Mouse (Mus musculus): ENCODE results near the gene B4galnt1. TPM values are rescaled to one million over a fixed set of nuclear protein-coding genes. Genes with fewer than 3 reads are reported as not detected.

B4galnt1 gene
- polyA plus RNA-seq, 1 experiment, result 76.1 TPM

- Histone ChIP-seq H3K27me3 (replicated peaks) (peaks cover 16% of the 10 kb centered on the region), H3K4me1 (peaks cover 63% of the 10 kb centered on the region), H3K9me3 (no peaks in the 10 kb centered on the region), H3K4me3 (replicated peaks) (peak overlapping the region; percentile 97), H3K36me3 (replicated peaks; ENCODE audit: low read length) (peaks cover 46% of the 10 kb centered on the region)
- TF ChIP-seq FLI1 (IDR thresholded peaks at IDR 0.05; ENCODE audit: low read length) (no peak), GATA1 (IDR thresholded peaks at IDR 0.05; ENCODE audit: borderline replicate concordance, low read length) (no peak)
Measured at GRCm38 (mm10) chr10:127166771-127167613, 2.0 kb downstream of the B4galnt1 start.

GRCm38 (mm10) chr10:127167614-127168192 lies 2.7 kb downstream of the B4galnt1 start:
- Histone ChIP-seq H3K9me3 (no peaks in the 10 kb centered on the region), H3K36me3 (replicated peaks; ENCODE audit: low read length) (peaks cover 51% of the 10 kb centered on the region), H3K4me3 (replicated peaks) (peak overlapping the region; percentile 28), H3K4me1 (peaks cover 60% of the 10 kb centered on the region), H3K27me3 (replicated peaks) (peaks cover 16% of the 10 kb centered on the region)
- no peak for TF ChIP-seq GATA1 (IDR thresholded peaks at IDR 0.05; ENCODE audit: borderline replicate concordance, low read length)
- TF ChIP-seq FLI1 (IDR thresholded peaks at IDR 0.05; ENCODE audit: low read length), result no peak

GRCm38 (mm10) chr10:127170002-127170401 lies 5.0 kb downstream of the B4galnt1 start:
- no peak overlapping the region for H3K4me3 ChIP-seq (replicated peaks)
- TF ChIP-seq FLI1 (IDR thresholded peaks at IDR 0.05; ENCODE audit: low read length), result no peak
- no peak for TF ChIP-seq GATA1 (IDR thresholded peaks at IDR 0.05; ENCODE audit: borderline replicate concordance, low read length)
- peaks cover 64% of the 10 kb centered on the region for H3K36me3 ChIP-seq (replicated peaks; ENCODE audit: low read length)
- H3K9me3 ChIP-seq, result no peaks in the 10 kb centered on the region
- H3K27me3 ChIP-seq (replicated peaks), result peaks cover 27% of the 10 kb centered on the region
- peaks cover 43% of the 10 kb centered on the region for H3K4me1 ChIP-seq

GRCm38 (mm10) chr10:127170837-127171272 lies 5.8 kb downstream of the B4galnt1 start:
- H3K9me3 ChIP-seq, result no peaks in the 10 kb centered on the region
- H3K4me3 ChIP-seq (replicated peaks), result peak overlapping the region; percentile 88
- peaks cover 25% of the 10 kb centered on the region for H3K27me3 ChIP-seq (replicated peaks)
- TF ChIP-seq FLI1 (IDR thresholded peaks at IDR 0.05; ENCODE audit: low read length), result no peak
- TF ChIP-seq GATA1 (IDR thresholded peaks at IDR 0.05; ENCODE audit: borderline replicate concordance, low read length), result no peak
- H3K36me3 ChIP-seq (replicated peaks; ENCODE audit: low read length), result peaks cover 64% of the 10 kb centered on the region
- peaks cover 38% of the 10 kb centered on the region for H3K4me1 ChIP-seq

GRCm38 (mm10) chr10:127171631-127172200 lies 6.7 kb downstream of the B4galnt1 start:
- H3K27me3 ChIP-seq (replicated peaks), result peaks cover 25% of the 10 kb centered on the region
- peaks cover 63% of the 10 kb centered on the region for H3K36me3 ChIP-seq (replicated peaks; ENCODE audit: low read length)
- no peak overlapping the region for H3K4me3 ChIP-seq (replicated peaks)
- no peaks in the 10 kb centered on the region for H3K9me3 ChIP-seq
- no peak for TF ChIP-seq GATA1 (IDR thresholded peaks at IDR 0.05; ENCODE audit: borderline replicate concordance, low read length)
- TF ChIP-seq FLI1 (IDR thresholded peaks at IDR 0.05; ENCODE audit: low read length), result no peak
- peaks cover 38% of the 10 kb centered on the region for H3K4me1 ChIP-seq

GRCm38 (mm10) chr10:127173148-127174065 lies 8.4 kb downstream of the B4galnt1 start:
- peaks cover 38% of the 10 kb centered on the region for H3K27me3 ChIP-seq (replicated peaks)
- peaks cover 49% of the 10 kb centered on the region for H3K36me3 ChIP-seq (replicated peaks; ENCODE audit: low read length)
- no peak overlapping the region for H3K4me3 ChIP-seq (replicated peaks)
- H3K4me1 ChIP-seq, result peaks cover 41% of the 10 kb centered on the region
- TF ChIP-seq FLI1 (IDR thresholded peaks at IDR 0.05; ENCODE audit: low read length) (no peak), GATA1 (IDR thresholded peaks at IDR 0.05; ENCODE audit: borderline replicate concordance, low read length) (no peak)
- no peaks in the 10 kb centered on the region for H3K9me3 ChIP-seq

GRCm38 (mm10) chr10:127174170-127174569 lies 9.1 kb downstream of the B4galnt1 start:
- peaks cover 46% of the 10 kb centered on the region for H3K27me3 ChIP-seq (replicated peaks)
- H3K36me3 ChIP-seq (replicated peaks; ENCODE audit: low read length), result peaks cover 44% of the 10 kb centered on the region
- H3K4me1 ChIP-seq, result peaks cover 48% of the 10 kb centered on the region
- H3K4me3 ChIP-seq (replicated peaks), result no peak overlapping the region
- no peaks in the 10 kb centered on the region for H3K9me3 ChIP-seq
- no peak for TF ChIP-seq GATA1 (IDR thresholded peaks at IDR 0.05; ENCODE audit: borderline replicate concordance, low read length)
- TF ChIP-seq FLI1 (IDR thresholded peaks at IDR 0.05; ENCODE audit: low read length), result no peak

- Histone ChIP-seq H3K4me3 (replicated peaks) (no peak overlapping the region), H3K4me1 (peaks cover 55% of the 10 kb centered on the region), H3K36me3 (replicated peaks; ENCODE audit: low read length) (peaks cover 26% of the 10 kb centered on the region), H3K27me3 (replicated peaks) (peaks cover 67% of the 10 kb centered on the region), H3K9me3 (no peaks in the 10 kb centered on the region)
- no peak for TF ChIP-seq FLI1 (IDR thresholded peaks at IDR 0.05; ENCODE audit: low read length)
- no peak for TF ChIP-seq GATA1 (IDR thresholded peaks at IDR 0.05; ENCODE audit: borderline replicate concordance, low read length)
Measured at GRCm38 (mm10) chr10:127176228-127176627, 11.2 kb downstream of the B4galnt1 start.

- peaks cover 56% of the 10 kb centered on the region for H3K4me1 ChIP-seq
- peak overlapping the region; percentile 81 for H3K4me3 ChIP-seq (replicated peaks)
- peaks cover 71% of the 10 kb centered on the region for H3K27me3 ChIP-seq (replicated peaks)
- peaks cover 20% of the 10 kb centered on the region for H3K36me3 ChIP-seq (replicated peaks; ENCODE audit: low read length)
- H3K9me3 ChIP-seq, result no peaks in the 10 kb centered on the region
- TF ChIP-seq GATA1 (IDR thresholded peaks at IDR 0.05; ENCODE audit: borderline replicate concordance, low read length) (no peak), FLI1 (IDR thresholded peaks at IDR 0.05; ENCODE audit: low read length) (no peak)
Measured at GRCm38 (mm10) chr10:127176756-127177155, 11.7 kb downstream of the B4galnt1 start.
